Mouse (Mus musculus) left cerebral cortex, adult 11 months (tissue): ENCODE data around the gene B3gnt2.

ENCODE experiments used
- DNase-seq: peaks from one replicate; pipeline ENCODE4 v3.0.0; 2022; ENCODE audit warnings: low spot score

B3gnt2 gene

DNA sequence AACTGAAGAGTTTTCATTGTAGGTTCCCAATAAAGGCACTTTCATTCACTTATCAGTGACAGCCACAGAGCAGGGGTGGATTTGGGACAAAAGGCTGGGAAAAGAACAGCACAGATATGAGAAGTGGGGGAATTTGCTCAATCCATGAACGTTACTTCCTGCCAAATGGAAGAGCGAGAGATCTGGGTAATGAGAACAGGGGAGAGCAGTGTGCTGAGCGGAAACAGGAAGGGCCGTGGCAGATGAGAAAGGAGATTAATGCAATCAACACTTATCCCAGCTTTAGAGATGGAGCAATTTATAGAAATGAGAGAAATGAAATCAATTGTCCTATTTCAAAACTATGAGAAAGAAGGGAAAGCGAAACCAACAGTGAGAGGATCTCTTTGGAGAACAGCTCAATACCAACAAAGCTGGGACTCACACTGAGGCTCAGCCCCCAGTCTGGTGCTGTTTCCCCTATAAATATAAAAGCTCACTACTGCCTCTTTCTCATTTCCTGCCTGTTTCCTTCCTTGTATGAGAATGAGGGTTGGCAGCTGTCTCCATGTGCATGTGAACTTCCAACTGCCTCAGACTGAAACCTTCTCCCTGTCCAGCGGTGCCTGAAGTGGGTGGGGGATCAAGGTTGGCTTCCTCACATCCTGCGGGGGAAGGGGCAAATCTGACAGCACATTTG lies 11.0 kb upstream of the B3gnt2 start:
- DNase-seq: no peak

DNA sequence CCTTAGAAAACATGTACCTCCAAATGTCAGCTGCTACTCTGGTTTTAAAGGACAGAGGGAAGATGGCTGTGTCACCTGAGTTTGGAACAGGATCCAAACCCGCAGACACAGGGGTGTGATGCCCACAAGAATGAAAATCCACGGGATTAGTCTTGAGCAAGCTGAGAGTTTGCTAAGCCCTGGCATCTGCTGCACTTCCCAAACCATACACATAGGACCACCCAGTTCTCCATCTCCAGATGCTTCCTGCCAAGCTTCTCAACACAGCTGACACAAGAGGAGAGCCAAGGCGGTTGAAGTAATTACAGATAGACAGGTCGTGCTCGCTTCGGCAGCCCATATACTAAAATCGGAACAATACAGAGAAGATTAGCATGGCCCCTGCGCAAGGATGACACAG lies 7.8 kb upstream of the B3gnt2 start:
- no peak for DNase-seq

DNA sequence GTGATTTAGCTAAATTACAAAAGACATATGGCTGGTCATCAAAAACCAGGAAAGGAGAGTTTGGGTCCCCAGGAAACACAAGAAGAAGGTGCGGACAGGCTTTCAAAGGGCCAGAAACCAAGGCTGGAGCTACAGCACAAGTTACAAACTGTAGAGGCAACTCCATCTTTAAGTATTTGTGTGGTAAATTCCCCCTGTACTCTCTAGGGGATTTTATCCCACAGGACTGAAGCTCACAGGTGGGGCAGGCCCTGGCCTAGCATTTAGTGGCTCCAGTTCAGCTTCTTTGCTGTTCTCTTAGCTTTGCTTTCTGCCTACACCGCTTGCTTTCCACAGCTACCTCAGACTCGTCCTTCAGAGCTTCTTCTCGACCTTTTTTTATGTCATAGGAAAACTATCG lies 6.9 kb upstream of the B3gnt2 start:
- DNase-seq: no peak

DNA sequence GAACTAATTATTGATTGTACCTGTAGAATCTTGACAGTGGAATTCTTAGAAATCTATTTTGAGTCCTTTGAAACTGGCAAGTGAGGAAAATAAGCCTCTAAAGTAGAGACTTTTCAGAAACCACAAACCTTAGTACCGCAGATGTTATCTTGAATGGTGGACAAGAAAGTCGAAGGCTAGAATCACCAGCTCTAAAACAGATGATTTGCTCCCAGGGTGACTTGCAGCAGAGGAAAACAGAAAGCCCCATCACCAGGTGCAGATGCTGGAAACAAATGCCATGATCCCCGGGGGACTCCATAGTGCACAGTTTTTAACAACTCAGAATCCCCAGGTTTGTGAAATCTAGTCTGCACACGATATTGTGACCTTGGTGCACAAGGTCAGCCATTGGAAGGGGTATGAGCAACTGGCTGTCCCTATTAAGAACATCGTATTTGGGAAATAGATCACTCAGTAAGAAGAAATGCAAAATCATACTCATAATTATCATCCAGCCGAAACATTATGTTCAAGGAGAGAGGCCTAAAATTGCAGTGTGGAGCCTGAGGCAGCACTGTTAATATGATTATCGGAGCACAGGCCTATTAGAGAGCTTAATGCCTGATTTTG lies 5.0 kb upstream of the B3gnt2 start:
- DNase-seq: no peak

DNA sequence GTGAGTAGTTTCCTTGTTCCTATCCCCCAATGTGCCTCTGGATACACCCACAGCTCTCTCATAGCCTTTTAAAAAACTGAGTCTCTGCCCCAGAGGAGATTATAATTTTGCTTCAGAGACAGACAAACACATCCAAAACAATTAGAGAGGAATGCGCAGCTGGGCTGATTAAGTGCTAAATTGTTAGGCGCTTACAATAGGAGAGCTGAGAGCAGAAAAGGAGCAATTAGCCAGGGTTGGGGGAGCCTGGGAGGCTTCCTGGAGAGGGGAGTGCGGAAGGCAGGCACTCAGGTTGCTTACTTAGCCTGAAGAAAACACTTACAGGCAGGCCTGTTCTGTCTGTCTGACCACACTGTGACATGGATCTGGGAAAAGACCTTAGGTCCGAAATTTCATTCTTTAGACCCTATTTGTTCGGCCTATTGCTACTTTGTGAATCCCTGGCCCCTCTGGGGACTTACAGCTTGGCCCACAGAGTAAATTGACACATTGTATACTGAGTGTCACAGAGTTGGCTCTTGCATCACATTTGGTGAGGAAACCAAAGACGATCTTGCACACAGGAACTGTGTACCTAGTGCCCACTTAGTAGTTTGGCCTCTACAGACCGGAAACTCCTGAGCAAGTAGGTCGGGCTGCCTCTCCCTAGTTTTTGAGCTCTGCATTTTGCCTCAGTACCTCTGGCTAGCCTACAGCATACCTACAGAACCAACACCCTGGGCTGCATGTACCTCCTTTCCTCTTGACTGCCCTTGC lies 3.7 kb upstream of the B3gnt2 start:
- no peak for DNase-seq

DNA sequence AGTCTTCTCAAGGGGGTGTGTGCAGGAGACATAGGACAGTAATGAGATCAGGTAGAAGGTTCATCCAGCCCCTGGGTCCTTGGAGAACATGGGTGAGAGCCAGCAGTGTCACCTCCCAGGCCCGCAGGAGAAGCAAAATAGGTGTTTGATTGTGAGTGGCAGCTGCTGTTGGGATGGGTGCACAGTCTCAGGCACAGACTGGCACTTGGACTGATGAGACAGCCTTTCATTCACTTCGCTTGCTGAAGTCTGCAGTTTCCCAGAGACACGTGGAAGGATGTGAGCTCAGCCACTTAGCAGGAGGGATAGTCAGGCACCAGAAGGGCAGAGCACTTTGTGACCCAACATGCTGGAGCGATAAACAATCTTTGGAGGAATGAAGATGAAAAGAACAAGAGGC lies 2.8 kb upstream of the B3gnt2 start:
- no peak for DNase-seq

DNA sequence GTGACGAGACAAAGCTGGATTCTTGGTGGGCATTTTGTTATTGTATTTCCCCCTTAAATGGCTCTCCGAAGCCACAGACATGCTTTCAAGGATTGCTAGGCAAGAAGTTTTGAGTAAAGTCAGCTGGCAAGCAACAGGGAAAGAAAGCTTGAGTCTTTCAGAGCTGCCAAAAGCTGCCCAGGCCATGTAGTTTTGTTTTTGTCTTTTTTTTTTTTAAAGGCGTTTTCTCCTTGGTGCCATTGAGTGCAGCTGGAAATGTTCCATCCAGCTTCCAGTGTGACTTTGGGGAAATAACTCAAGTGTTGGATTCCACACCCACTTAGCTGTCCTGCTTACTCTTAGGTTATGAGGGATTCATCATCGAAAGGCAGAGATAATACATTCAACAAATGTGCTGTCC lies 554 bp upstream of the B3gnt2 start:
- no peak for DNase-seq

DNA sequence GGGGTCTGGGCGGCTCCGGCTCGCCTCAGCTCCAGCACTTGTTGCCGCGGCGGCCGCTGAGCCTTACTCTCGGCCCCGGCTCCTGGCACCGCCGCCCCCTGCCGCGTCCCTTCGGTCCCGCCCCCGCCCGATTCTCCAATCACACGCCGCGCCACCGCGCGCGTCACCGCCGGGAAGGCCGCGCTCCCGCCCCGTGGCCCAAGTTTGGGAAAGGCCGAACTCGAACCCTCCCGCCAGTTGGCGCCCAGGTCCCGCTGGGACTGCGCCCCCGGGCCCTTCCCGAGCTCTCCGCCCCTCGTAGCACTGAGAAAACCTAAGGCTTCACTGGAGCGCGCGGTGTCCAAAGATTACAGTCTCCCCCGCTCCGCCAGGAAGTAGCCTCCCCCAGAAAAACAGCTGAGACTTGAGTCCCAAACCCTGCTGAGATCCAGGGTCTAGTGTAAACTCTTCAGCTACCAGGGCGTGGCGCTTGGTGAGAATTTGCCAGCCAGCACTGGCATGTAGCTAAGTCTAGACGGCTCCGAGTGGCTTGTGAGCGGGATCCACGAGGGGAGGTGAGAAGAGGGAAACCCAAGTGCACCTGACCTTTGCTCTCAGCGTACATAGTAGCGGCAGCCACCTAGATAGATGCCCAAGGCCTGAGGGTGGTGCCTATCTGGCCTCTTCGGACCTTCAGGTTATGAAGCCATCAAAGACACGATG lies 977 bp downstream of the B3gnt2 start:
- DNase-seq: peak; percentile 47

DNA sequence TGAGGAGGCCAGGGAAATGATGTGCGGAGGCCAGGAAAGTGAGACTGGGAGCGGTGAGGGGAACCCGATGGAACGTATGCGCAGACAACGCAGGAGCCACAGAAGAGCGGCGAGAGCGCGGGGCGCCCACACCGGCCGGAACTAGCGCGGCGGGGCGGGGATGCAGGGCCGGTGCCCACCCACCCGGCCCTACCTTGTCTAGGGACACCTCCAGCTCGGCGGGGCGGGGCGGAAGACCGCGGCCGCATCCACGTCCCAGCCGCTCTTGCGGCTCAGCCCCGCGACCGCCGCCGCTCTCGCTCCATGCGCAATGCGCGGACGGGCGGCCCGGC lies 1.5 kb downstream of the B3gnt2 start:
- DNase-seq: no peak

DNA sequence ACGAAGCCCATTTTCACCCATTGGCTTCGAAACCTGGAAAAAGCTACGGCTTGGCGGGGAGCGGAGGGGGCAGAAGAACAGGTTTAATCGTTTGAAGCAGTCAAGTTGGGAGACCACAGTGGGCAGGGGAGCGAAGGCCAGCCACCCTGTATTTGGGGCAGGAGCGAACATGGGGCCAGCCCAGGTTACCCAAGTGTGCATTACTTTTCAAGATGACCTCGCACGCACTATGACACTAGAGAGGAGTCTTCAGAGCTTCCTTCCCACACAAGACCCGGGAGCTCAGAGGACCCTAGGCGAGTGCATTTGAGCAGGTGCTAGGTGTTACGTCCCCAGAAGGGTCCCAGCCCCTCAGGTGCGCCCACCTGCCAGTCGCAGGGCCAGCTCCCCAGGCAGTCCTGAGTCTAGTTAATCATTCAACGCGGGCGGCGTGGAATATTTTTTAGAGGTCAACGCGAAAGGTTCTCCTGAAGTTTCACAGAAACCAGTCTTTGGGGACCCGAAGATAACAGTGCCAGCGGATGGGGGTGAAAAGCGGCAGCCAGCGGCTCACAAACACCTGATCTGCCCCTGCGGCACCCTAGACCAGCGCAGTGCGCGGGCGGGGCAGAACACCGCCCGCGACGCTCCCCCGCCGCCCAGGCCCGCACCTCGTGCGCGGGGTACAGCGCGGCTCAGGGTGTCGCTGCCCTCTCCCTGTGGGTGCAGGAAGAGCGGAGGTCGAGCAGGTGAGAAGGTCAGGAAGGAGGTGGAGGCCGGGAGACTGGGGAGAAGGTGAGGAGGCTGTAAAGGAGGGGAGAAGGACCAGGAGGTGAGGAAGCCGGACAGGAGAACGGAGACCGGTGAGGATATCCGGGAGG lies 2.1 kb downstream of the B3gnt2 start:
- DNase-seq: no peak

DNA sequence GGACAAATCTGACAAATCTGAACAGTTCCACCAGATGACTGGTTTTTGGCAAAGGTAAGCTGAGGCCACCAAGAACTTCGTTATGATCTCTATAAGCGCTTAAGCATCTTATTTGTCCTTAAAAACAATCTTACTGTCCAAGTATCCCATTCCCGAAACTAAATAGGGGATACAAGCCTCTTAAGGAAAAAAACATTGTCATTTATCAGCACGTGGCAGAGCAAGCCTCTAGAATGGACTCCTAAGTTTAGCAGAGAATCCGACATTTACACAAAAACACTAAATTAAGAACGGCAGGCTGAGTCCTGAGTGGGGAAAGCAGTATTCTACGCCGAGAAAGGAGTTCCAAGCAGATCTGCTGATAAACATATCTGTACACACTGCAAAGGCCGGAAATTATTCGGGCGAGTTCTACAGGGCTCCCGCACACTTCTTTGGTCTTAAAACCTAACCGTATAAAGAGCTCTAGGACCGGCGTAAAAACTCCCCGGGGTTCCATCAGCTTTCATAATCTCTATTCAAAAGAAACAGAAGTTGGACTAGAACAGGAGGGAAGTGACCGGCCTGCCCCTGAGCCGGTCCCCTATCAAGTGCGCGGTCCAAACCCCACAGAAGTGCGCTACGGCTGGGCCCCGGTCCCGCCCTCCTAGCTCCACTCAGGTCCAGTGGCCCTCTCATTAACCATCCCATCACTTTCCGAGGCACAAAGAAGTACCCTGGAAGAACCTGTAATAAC lies 2.9 kb downstream of the B3gnt2 start:
- DNase-seq: no peak

DNA sequence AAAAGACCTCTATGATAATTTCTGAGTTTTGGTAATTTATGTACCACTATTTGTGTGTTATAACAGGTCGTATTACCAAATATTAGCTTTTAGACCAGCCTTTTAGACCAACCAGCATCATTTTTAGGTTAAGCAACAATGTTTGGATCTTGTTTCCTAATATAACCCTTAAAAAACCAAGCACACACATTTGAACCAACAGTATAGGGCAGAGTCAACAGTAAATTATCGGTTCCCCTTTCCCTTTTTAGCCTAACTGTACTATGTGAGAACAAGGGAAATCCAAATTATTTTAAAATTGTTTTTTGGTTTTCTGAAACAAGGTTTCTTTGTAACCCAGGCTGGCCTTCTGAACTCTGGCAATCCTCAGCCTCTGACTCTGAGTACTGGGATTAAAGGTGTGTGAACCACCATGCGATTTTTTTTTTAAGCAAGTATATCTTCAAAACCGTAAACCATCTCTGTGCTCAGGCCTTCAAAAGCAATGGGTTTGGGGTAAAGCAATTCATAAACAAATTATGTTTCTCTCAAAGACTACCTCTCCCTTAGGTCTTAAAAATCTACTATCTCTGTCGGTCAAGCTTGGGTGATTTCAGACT lies 3.6 kb downstream of the B3gnt2 start:
- no peak for DNase-seq

DNA sequence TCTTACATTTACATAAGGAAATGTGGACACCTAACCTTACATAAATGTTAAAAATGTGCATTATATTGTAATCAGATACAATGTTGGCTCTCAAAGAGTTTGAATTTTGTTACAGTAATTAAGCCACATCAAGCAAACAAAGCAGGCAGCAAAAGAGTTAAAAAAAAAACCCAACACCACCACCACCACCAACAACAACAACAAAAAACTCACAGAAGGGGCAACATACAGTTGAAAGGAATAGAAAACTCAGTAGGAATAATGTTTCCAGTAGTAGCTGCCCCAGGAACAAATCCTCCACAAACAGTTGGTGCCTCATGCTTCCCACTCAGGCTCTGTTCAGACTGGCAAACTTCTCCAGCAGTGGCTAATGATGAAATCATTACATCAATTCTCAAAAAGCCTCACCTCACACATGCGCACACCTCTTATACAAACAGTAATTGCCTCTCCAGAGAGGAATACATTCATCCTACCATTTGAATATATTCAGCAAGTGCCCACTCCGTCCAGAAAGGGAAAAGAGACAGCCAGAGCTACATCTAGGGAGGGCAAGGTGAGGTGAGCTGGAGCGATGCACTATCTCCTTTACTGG lies 4.3 kb downstream of the B3gnt2 start:
- no peak for DNase-seq

DNA sequence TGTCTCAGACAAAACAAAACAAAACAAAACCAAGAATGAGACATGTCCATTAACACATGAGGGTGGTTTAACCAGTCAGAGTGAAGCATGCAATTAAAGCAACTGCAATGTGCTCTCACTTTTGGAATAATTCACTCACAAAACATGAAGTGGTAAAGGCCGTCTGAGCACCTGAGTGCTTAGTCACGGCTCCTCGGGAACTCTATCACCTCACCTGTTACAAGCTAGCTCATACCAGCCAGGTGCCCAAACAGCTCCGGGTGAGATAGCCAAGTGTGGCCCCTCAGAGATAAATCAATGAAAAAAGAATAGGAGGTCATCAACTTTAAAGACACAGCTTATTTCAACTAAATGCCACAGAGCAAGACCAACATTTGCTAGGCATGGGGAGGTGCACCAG lies 6.2 kb downstream of the B3gnt2 start:
- no peak for DNase-seq

DNA sequence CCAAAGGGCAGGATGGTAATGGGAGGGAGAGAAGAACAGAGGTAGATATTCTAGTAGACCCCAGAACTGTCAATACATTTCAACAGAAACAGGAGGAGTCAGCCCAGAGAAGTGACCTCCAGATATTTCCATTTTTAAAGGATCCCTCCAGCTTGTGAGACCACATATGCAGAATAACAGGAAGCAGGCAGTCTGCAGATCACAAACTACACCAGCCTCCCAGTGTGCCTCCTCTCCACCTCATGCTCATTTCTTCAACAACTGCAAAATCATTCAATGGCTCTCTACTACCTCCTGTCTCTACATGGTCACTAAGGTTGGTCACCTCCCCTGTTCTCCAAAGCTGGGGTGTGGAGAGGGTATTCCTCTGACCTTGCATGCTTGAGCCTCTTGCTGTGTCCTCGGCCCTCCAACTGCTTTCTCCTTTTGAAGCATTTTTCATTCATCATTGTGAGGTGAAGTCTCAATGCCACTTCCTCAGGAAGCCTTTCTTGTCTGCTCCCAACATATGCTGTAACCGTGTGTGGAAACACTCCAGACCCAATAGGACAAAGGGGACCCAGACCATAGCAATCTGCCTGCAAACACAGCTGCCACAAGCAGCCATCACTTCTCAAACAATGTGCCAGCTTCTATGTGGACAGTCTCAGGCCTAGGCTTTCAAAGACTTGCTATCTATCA lies 7.1 kb downstream of the B3gnt2 start:
- no peak for DNase-seq

DNA sequence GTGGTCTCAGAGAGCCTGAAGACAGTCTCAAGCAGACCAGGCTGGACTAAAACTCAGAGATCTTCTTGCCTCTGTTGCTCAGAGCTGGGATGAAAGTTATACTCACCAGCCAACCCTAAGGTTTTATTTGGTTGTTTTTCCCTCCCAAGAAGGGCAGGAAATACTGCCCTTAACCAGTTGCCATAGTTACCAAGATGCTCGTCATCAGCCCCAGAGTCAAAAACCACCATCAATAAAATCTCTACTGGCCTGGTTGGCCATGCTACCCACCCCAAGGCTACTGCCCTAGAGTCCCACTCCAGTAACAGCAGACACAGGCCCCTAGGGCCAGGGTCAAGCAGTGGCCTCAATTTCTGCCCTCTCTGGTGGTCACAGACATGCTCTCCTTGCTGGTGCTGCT lies 8.3 kb downstream of the B3gnt2 start:
- DNase-seq: no peak

DNA sequence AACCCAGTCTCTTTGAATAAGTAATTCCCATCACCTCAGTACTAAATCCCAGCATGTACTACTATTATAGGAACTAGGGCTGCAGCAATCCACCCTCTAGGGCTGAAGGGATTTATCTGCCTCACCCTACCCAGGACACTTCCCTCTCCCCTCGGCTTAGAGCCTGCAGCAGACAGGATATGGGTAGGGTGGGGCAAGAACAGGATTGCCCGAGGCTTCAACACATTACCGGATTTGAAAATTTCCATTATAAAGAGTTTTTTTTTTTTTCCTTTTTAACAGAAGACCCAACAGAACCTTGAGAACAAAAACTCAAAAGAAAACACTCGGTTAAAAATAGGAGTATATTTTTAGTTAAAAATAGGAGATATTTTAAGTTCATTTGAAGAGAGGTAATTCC lies 9.3 kb downstream of the B3gnt2 start:
- no peak for DNase-seq

DNA sequence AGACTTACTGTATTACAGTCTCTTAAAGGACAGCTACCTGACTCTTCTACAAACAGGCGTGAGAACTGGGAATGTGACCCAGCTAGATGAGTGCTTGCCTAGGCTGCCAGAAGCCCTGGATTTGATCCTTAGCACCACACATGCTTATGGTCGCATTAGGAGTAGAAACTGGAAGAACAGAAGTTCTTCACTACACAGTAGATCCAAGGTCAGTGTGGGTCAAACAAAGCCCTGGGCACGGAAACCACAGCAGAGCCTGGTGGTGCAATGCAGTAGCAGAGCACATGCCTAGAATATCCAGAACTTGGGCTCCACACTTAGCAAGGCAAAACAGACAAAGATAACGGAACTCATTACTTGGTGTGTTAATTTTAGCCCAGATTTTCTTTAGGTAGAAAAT lies 10.7 kb downstream of the B3gnt2 start:
- DNase-seq: no peak

DNA sequence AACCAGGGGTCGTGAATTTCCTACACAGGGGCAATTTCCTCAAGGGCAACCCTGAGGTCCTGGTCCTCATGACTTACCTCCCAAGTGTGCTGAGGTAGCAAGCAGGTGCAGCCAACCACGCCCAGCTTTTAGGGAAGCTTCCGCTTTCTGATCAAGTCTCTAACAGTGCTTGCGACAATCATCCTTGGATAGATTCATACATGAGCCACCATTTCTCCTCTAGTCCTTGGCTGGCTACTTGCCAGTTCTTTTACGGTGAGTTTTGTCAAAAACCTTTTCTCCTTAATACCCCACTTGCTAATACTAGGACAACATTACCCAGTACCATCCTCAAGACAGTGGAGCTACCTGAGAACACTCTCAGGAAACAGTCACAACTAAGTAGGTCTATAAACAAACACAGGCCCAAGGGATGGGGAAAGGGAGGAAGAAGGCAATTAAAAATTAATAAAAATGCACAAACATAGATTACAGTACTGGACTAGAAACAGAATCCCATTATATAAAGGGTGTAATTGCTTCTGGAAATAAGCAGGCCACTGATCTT lies 12.0 kb downstream of the B3gnt2 start:
- no peak for DNase-seq
